Mouse (Mus musculus): Measurements from ENCODE around the gene Rtraf.

DNA sequence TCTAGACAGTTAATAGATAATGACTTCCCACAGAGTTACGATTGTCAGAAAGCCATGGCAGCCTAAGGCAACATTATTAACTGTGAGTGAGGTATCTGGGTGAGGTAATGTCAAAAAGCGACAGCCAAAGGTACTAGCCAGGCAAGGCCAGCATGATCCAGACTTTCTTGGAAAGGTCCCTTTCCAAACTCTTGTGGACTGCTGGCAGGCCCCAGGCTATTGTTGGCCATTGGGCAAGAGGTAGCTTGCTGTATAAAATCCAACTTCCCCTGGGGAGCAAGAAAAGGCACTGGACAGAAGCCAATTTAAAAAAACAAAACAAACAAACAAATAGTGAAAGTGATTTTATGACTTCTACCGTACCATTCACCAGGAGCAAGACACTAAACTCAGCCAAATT is 16.3 kb downstream of the Rtraf start:
- no peak for TF ChIP-seq EP300 (IDR thresholded peaks at IDR 0.05)
- TF ChIP-seq CTCF (IDR thresholded peaks at IDR 0.05): no peak

All from lung, postnatal 0 days (tissue).